Mouse (Mus musculus) heart, postnatal 0 days (tissue): ENCODE measurements around the gene Ptges3. TPM values are rescaled to one million over a fixed set of nuclear protein-coding genes. Genes with fewer than 3 reads are reported as not detected.

ENCODE experiments used
- ATAC-seq: fragments of 200-750 bp; cut with Nextera tagmentation; 2 replicates; pipeline ENCODE4 v1.8.0; 2017; ENCODE audit warnings: low read depth, moderate number of reproducible peaks, moderate library complexity; ENCODE audit not compliant: insufficient read depth
- DNase-seq: peaks from one replicate; pipeline ENCODE4 v3.0.0-alpha.2; 2016; ENCODE audit warnings: low spot score
- H3K27ac ChIP-seq: fragments of 300-500 bp; sonication (generic); 2 replicates; pipeline ENCODE4 v1.5.1; 2014; ENCODE audit warnings: low read depth, mild to moderate bottlenecking
- H3K27me3 ChIP-seq: fragments of 300-500 bp; sonication (generic); 2 replicates; pipeline ENCODE4 v1.6.1; 2014; ENCODE audit warnings: low read length, mixed read lengths; ENCODE audit not compliant: control insufficient read depth, insufficient read depth
- H3K36me3 ChIP-seq: fragments of 300-500 bp; sonication (generic); replicated peaks from 2 replicates; pipeline ENCODE4 v1.6.1; 2014; ENCODE audit warnings: low read length, mixed read lengths; ENCODE audit not compliant: control insufficient read depth, insufficient read depth
- H3K4me1 ChIP-seq: fragments of 300-500 bp; sonication (generic); 2 replicates; pipeline ENCODE4 v1.6.1; 2014; ENCODE audit warnings: antibody characterized with exemption; ENCODE audit not compliant: control insufficient read depth, insufficient read depth
- H3K4me2 ChIP-seq: fragments of 300-500 bp; sonication (generic); 2 replicates; pipeline ENCODE4 v1.6.1; 2014; ENCODE audit warnings: low read depth, mild to moderate bottlenecking, low read length, moderate library complexity
- H3K4me3 ChIP-seq: fragments of 300-500 bp; sonication (generic); 2 replicates; pipeline ENCODE4 v1.5.1; 2014; ENCODE audit warnings: low read depth, low read length
- H3K9ac ChIP-seq: fragments of 300-500 bp; sonication (generic); replicated peaks from 2 replicates; pipeline ENCODE4 v1.6.1; 2014; ENCODE audit warnings: low read depth, low read length, mixed read lengths
- H3K9me3 ChIP-seq: fragments of 300-500 bp; sonication (generic); replicated peaks from 2 replicates; pipeline ENCODE4 v1.6.1; 2016; ENCODE audit warnings: low read length; ENCODE audit not compliant: control insufficient read depth
- CTCF ChIP-seq: IDR thresholded peaks from 2 replicates; pipeline ENCODE4 v1.5.1; 2016; ENCODE audit warnings: antibody characterized with exemption, control low read depth, low read depth
- EP300 ChIP-seq: IDR thresholded peaks from 2 replicates; pipeline ENCODE4 v1.6.1; 2016; ENCODE audit warnings: antibody characterized with exemption, low read depth
- WGBS: fragments of 180-500 bp; shearing (Covaris S2); extraction: QIAGEN DNeasy Blood & Tissue Kit; methylation state at CpG from one replicate; pipeline ENCODE4 v1.1.7; 2014; 5-methylcytosine and 5-hydroxymethylcytosine counted together
- polyA plus RNA-seq: library from polyadenylated mRNA; unstranded; fragments of >200 nt; fragmentation: Nextera tagmentation; extraction: Ambion mirVana; gene quantifications from 2 replicates; pipeline ENCODE4 v1.2.1, GENCODE M21; 2015
- total RNA-seq: library from RNA; depleted of rRNA; stranded (reverse); fragments of >200 nt; gene quantifications from 2 replicates; pipeline ENCODE4 v1.2.3, GENCODE M21; 2014; ENCODE audit warnings: low replicate concordance; rRNA removed

Ptges3 gene
- 48.4 and 59.2 TPM in 2 replicates for total RNA-seq
- 209 and 211 TPM in 2 replicates for polyA plus RNA-seq

- no peak for TF ChIP-seq CTCF
- TF ChIP-seq EP300: no peak; the same call in 1 of the 2 replicates
- Histone ChIP-seq H3K9ac (peak within 1 kb of the TSS; percentile 94), H3K4me1 (peaks cover 9% of the 10 kb centered on the region), H3K27me3 (no peaks in the 10 kb centered on the region), H3K27ac (peak within 1 kb of the TSS; percentile 98), H3K36me3 (no peaks in the 10 kb centered on the region), H3K4me2 (peak within 1 kb of the TSS; percentile 83), H3K4me3 (peak within 1 kb of the TSS; percentile 96), H3K9me3 (no peaks in the 10 kb centered on the region)
- ATAC-seq: peak; percentile 94
- peak; percentile 98 for DNase-seq
- WGBS: under 1% methylated on average over 54 of the region's 72 CpGs
Observed at GRCm38 (mm10) chr10:128058601-128059151, at the start of gene Ptges3. Gene Ptges3 (plus strand): TSS chr10:128058954.

- no peak overlapping the region for H3K4me3 ChIP-seq
- no peaks in the 10 kb centered on the region for H3K27me3 ChIP-seq
- ATAC-seq (no peak), DNase-seq (no peak)
- no peak overlapping the region for H3K9ac ChIP-seq
- TF ChIP-seq CTCF (no peak), EP300 (no peak)
- H3K36me3 ChIP-seq: no peaks in the 10 kb centered on the region
- H3K27ac ChIP-seq: no peak overlapping the region
- no peaks in the 10 kb centered on the region for H3K9me3 ChIP-seq
- H3K4me1 ChIP-seq: no peaks in the 10 kb centered on the region; the same call in 1 of the 2 replicates
- no peak overlapping the region for H3K4me2 ChIP-seq
- 58% methylated on average over 5 of the region's 5 CpGs for WGBS
Observed at GRCm38 (mm10) chr10:128009735-128010134, 49.0 kb upstream of the Ptges3 start.

- TF ChIP-seq EP300 (no peak), CTCF (no peak)
Observed at GRCm38 (mm10) chr10:128015068-128015934, 43.5 kb upstream of the Ptges3 start, which contains the start of gene Prim1. Gene Prim1 (plus strand): TSS chr10:128015168.

GRCm38 (mm10) chr10:128022196-128022595 is 36.6 kb upstream of the Ptges3 start:
- ATAC-seq (no peak), DNase-seq (no peak)
- TF ChIP-seq CTCF (no peak), EP300 (no peak)
- H3K9me3 ChIP-seq: no peaks in the 10 kb centered on the region
- no peak overlapping the region for H3K9ac ChIP-seq
- H3K27ac ChIP-seq: no peak overlapping the region
- no peak overlapping the region for H3K4me3 ChIP-seq
- peaks cover 28% of the 10 kb centered on the region for H3K36me3 ChIP-seq
- no peak overlapping the region for H3K4me2 ChIP-seq
- 91% methylated on average over 5 of the region's 5 CpGs for WGBS
- no peaks in the 10 kb centered on the region for H3K27me3 ChIP-seq
- no peaks in the 10 kb centered on the region for H3K4me1 ChIP-seq

More at GRCm38 (mm10) chr10:128015068-128015934, 43.5 kb upstream of the Ptges3 start, which contains the start of gene Prim1:
- ATAC-seq (peak; percentile 81), DNase-seq (peak; percentile 72)
- Histone ChIP-seq H3K9ac (peak within 1 kb of the TSS; percentile 55; the same call in 1 of the 2 replicates), H3K4me1 (no peaks in the 10 kb centered on the region; the same call in 1 of the 2 replicates), H3K27ac (0 out of 2 replicates have a peak within 1 kb of the TSS, but pooled peaks have one; percentile 20), H3K4me3 (peak within 1 kb of the TSS; percentile 75), H3K27me3 (no peaks in the 10 kb centered on the region), H3K9me3 (no peaks in the 10 kb centered on the region), H3K36me3 (no peaks in the 10 kb centered on the region), H3K4me2 (peak within 1 kb of the TSS; percentile 83)
- 6% methylated on average over 31 of the region's 31 CpGs for WGBS

GRCm38 (mm10) chr10:128023496-128023895 is 35.3 kb upstream of the Ptges3 start:
- no peak for ATAC-seq
- H3K27ac ChIP-seq: no peak overlapping the region
- no peak for TF ChIP-seq CTCF
- TF ChIP-seq EP300: no peak
- H3K9ac ChIP-seq: no peak overlapping the region
- no peak overlapping the region for H3K4me2 ChIP-seq
- peaks cover 32% of the 10 kb centered on the region for H3K36me3 ChIP-seq
- 91% methylated on average over 10 of the region's 10 CpGs for WGBS
- H3K9me3 ChIP-seq: no peaks in the 10 kb centered on the region
- H3K4me1 ChIP-seq: no peaks in the 10 kb centered on the region
- H3K27me3 ChIP-seq: no peaks in the 10 kb centered on the region
- H3K4me3 ChIP-seq: no peak overlapping the region
- no peak for DNase-seq
